Mouse (Mus musculus): ENCODE data around the gene Hopx. TPM values are rescaled to one million over a fixed set of nuclear protein-coding genes. Genes with fewer than 3 reads are reported as not detected.

Hopx gene
- polyA plus RNA-seq (2014; fragmentation: Nextera tagmentation; extraction: Ambion mirVana): 0.37 TPM in 1 of 2 replicates, not detected in the other

- 48% methylated on average over 33 of the region's 33 CpGs for WGBS
- Histone ChIP-seq H3K36me3 (ENCODE audit: control insufficient read depth, insufficient read depth, low read length) (no peaks in the 10 kb centered on the region), H3K4me3 (ENCODE audit: low read depth, low read length) (no peak within 1 kb of the TSS), H3K4me2 (no peak within 1 kb of the TSS), H3K27ac (ENCODE audit: low read depth, low read length) (no peak within 1 kb of the TSS), H3K9me3 (ENCODE audit: control insufficient read depth, low read length) (no peaks in the 10 kb centered on the region), H3K9ac (ENCODE audit: low read length) (no peak within 1 kb of the TSS), H3K4me1 (ENCODE audit: control insufficient read depth, insufficient read depth, low read length) (no peaks in the 10 kb centered on the region), H3K27me3 (ENCODE audit: control insufficient read depth, insufficient read depth, low read length) (peaks cover 59% of the 10 kb centered on the region)
- ATAC-seq (ENCODE audit: low FRiP score): no peak
- DNase-seq (ENCODE audit: low spot score, missing footprints): no peak
Observed at GRCm38 (mm10) chr5:77114817-77115731, at the start of gene Hopx. Gene Hopx, minus strand, starts transcription at chr5:77115121.

- ATAC-seq (ENCODE audit: low FRiP score) (no peak), DNase-seq (ENCODE audit: low spot score, missing footprints) (no peak)
- Histone ChIP-seq H3K9ac (ENCODE audit: low read length) (no peak overlapping the region), H3K27me3 (ENCODE audit: control insufficient read depth, insufficient read depth, low read length) (no peaks in the 10 kb centered on the region), H3K9me3 (ENCODE audit: control insufficient read depth, low read length) (no peaks in the 10 kb centered on the region), H3K36me3 (ENCODE audit: control insufficient read depth, insufficient read depth, low read length) (no peaks in the 10 kb centered on the region), H3K4me2 (no peak overlapping the region), H3K4me1 (ENCODE audit: control insufficient read depth, insufficient read depth, low read length) (no peaks in the 10 kb centered on the region), H3K27ac (ENCODE audit: low read depth, low read length) (no peak overlapping the region), H3K4me3 (ENCODE audit: low read depth, low read length) (no peak overlapping the region)
- WGBS: 92% methylated on average over 7 of the region's 7 CpGs
Observed at GRCm38 (mm10) chr5:77163597-77163996, 48.7 kb upstream of the Hopx start.

GRCm38 (mm10) chr5:77162566-77162965 lies 47.6 kb upstream of the Hopx start:
- no peak overlapping the region for H3K27ac ChIP-seq (ENCODE audit: low read depth, low read length)
- no peak overlapping the region for H3K4me2 ChIP-seq
- H3K4me3 ChIP-seq (ENCODE audit: low read depth, low read length): no peak overlapping the region
- no peaks in the 10 kb centered on the region for H3K36me3 ChIP-seq (ENCODE audit: control insufficient read depth, insufficient read depth, low read length)
- DNase-seq (ENCODE audit: low spot score, missing footprints) (no peak), ATAC-seq (ENCODE audit: low FRiP score) (no peak)
- H3K9ac ChIP-seq (ENCODE audit: low read length): no peak overlapping the region
- no peaks in the 10 kb centered on the region for H3K9me3 ChIP-seq (ENCODE audit: control insufficient read depth, low read length)
- H3K4me1 ChIP-seq (ENCODE audit: control insufficient read depth, insufficient read depth, low read length): no peaks in the 10 kb centered on the region
- 91% methylated on average over 3 of the region's 3 CpGs for WGBS
- no peaks in the 10 kb centered on the region for H3K27me3 ChIP-seq (ENCODE audit: control insufficient read depth, insufficient read depth, low read length)

- H3K36me3 ChIP-seq (ENCODE audit: control insufficient read depth, insufficient read depth, low read length): no peaks in the 10 kb centered on the region
- H3K9me3 ChIP-seq (ENCODE audit: control insufficient read depth, low read length): no peaks in the 10 kb centered on the region
- H3K27me3 ChIP-seq (ENCODE audit: control insufficient read depth, insufficient read depth, low read length): no peaks in the 10 kb centered on the region
- DNase-seq (ENCODE audit: low spot score, missing footprints) (no peak), ATAC-seq (ENCODE audit: low FRiP score) (no peak)
- no peak overlapping the region for H3K9ac ChIP-seq (ENCODE audit: low read length)
- WGBS: 46% methylated on average over 14 of the region's 14 CpGs
- no peaks in the 10 kb centered on the region for H3K4me1 ChIP-seq (ENCODE audit: control insufficient read depth, insufficient read depth, low read length)
- no peak overlapping the region for H3K4me3 ChIP-seq (ENCODE audit: low read depth, low read length)
- no peak overlapping the region for H3K4me2 ChIP-seq
- H3K27ac ChIP-seq (ENCODE audit: low read depth, low read length): no peak overlapping the region
Observed at GRCm38 (mm10) chr5:77157777-77158540, 43.0 kb upstream of the Hopx start.

- H3K27me3 ChIP-seq (ENCODE audit: control insufficient read depth, insufficient read depth, low read length): no peaks in the 10 kb centered on the region
- no peaks in the 10 kb centered on the region for H3K4me1 ChIP-seq (ENCODE audit: control insufficient read depth, insufficient read depth, low read length)
- no peak overlapping the region for H3K9ac ChIP-seq (ENCODE audit: low read length)
- no peak overlapping the region for H3K27ac ChIP-seq (ENCODE audit: low read depth, low read length)
- 83% methylated on average over 5 of the region's 5 CpGs for whole genome bisulfite sequencing
- H3K36me3 ChIP-seq (ENCODE audit: control insufficient read depth, insufficient read depth, low read length): no peaks in the 10 kb centered on the region
- no peak overlapping the region for H3K4me2 ChIP-seq
- no peaks in the 10 kb centered on the region for H3K9me3 ChIP-seq (ENCODE audit: control insufficient read depth, low read length)
- H3K4me3 ChIP-seq (ENCODE audit: low read depth, low read length): no peak overlapping the region
- DNase-seq (ENCODE audit: low spot score, missing footprints) (no peak), ATAC-seq (ENCODE audit: low FRiP score) (no peak)
Observed at GRCm38 (mm10) chr5:77156938-77157337, 42.0 kb upstream of the Hopx start.

- no peaks in the 10 kb centered on the region for H3K36me3 ChIP-seq (ENCODE audit: control insufficient read depth, insufficient read depth, low read length)
- no peak overlapping the region for H3K9ac ChIP-seq (ENCODE audit: low read length)
- WGBS: 92% methylated on average over 12 of the region's 12 CpGs
- H3K27ac ChIP-seq (ENCODE audit: low read depth, low read length): no peak overlapping the region
- no peak for DNase-seq (ENCODE audit: low spot score, missing footprints)
- H3K4me1 ChIP-seq (ENCODE audit: control insufficient read depth, insufficient read depth, low read length): no peaks in the 10 kb centered on the region
- no peaks in the 10 kb centered on the region for H3K27me3 ChIP-seq (ENCODE audit: control insufficient read depth, insufficient read depth, low read length)
- H3K9me3 ChIP-seq (ENCODE audit: control insufficient read depth, low read length): no peaks in the 10 kb centered on the region
- no peak overlapping the region for H3K4me3 ChIP-seq (ENCODE audit: low read depth, low read length)
- H3K4me2 ChIP-seq: no peak overlapping the region
- no peak for ATAC-seq (ENCODE audit: low FRiP score)
Observed at GRCm38 (mm10) chr5:77155526-77155925, 40.6 kb upstream of the Hopx start.

GRCm38 (mm10) chr5:77154812-77155211 lies 39.9 kb upstream of the Hopx start:
- H3K27ac ChIP-seq (ENCODE audit: low read depth, low read length): no peak overlapping the region
- H3K36me3 ChIP-seq (ENCODE audit: control insufficient read depth, insufficient read depth, low read length): no peaks in the 10 kb centered on the region
- no peak for DNase-seq (ENCODE audit: low spot score, missing footprints)
- H3K9me3 ChIP-seq (ENCODE audit: control insufficient read depth, low read length): no peaks in the 10 kb centered on the region
- no peak overlapping the region for H3K4me2 ChIP-seq
- no peaks in the 10 kb centered on the region for H3K27me3 ChIP-seq (ENCODE audit: control insufficient read depth, insufficient read depth, low read length)
- H3K9ac ChIP-seq (ENCODE audit: low read length): no peak overlapping the region
- no peak overlapping the region for H3K4me3 ChIP-seq (ENCODE audit: low read depth, low read length)
- 84% methylated on average over 5 of the region's 5 CpGs for WGBS
- no peaks in the 10 kb centered on the region for H3K4me1 ChIP-seq (ENCODE audit: control insufficient read depth, insufficient read depth, low read length)
- ATAC-seq (ENCODE audit: low FRiP score): no peak

GRCm38 (mm10) chr5:77151738-77152137 lies 36.8 kb upstream of the Hopx start:
- H3K4me1 ChIP-seq (ENCODE audit: control insufficient read depth, insufficient read depth, low read length): no peaks in the 10 kb centered on the region
- H3K9me3 ChIP-seq (ENCODE audit: control insufficient read depth, low read length): no peaks in the 10 kb centered on the region
- WGBS: 92% methylated on average over 3 of the region's 3 CpGs
- no peak for ATAC-seq (ENCODE audit: low FRiP score)
- no peak overlapping the region for H3K27ac ChIP-seq (ENCODE audit: low read depth, low read length)
- H3K4me3 ChIP-seq (ENCODE audit: low read depth, low read length): no peak overlapping the region
- H3K4me2 ChIP-seq: no peak overlapping the region
- H3K36me3 ChIP-seq (ENCODE audit: control insufficient read depth, insufficient read depth, low read length): no peaks in the 10 kb centered on the region
- DNase-seq (ENCODE audit: low spot score, missing footprints): no peak
- no peaks in the 10 kb centered on the region for H3K27me3 ChIP-seq (ENCODE audit: control insufficient read depth, insufficient read depth, low read length)
- no peak overlapping the region for H3K9ac ChIP-seq (ENCODE audit: low read length)

- DNase-seq (ENCODE audit: low spot score, missing footprints) (no peak), ATAC-seq (ENCODE audit: low FRiP score) (no peak)
- H3K4me3 ChIP-seq (ENCODE audit: low read depth, low read length): no peak overlapping the region
- H3K27me3 ChIP-seq (ENCODE audit: control insufficient read depth, insufficient read depth, low read length): no peaks in the 10 kb centered on the region
- no peaks in the 10 kb centered on the region for H3K9me3 ChIP-seq (ENCODE audit: control insufficient read depth, low read length)
- WGBS: 88% methylated on average over 7 of the region's 7 CpGs
- H3K4me2 ChIP-seq: no peak overlapping the region
- no peaks in the 10 kb centered on the region for H3K36me3 ChIP-seq (ENCODE audit: control insufficient read depth, insufficient read depth, low read length)
- H3K27ac ChIP-seq (ENCODE audit: low read depth, low read length): no peak overlapping the region
- no peaks in the 10 kb centered on the region for H3K4me1 ChIP-seq (ENCODE audit: control insufficient read depth, insufficient read depth, low read length)
- no peak overlapping the region for H3K9ac ChIP-seq (ENCODE audit: low read length)
Observed at GRCm38 (mm10) chr5:77151075-77151474, 36.2 kb upstream of the Hopx start.

Data from midbrain, embryonic 11.5 days (tissue).